Mouse (Mus musculus): ENCODE measurements around the gene Cblb. TPM values are rescaled to one million over a fixed set of nuclear protein-coding genes. Genes with fewer than 3 reads are reported as not detected.
A peak's percentile ranks its signal among the peaks of the same experiment; 100 is the strongest.

Gene Cblb
- total and polyA plus RNA-seq, 2 experiments, result 2.5 to 6.9 TPM

- peaks cover 5% of the 10 kb centered on the region; the same call in 1 of the 2 replicates for H3K79me2 ChIP-seq (ENCODE audit: control insufficient read depth, insufficient read depth, low read length)
- peak; percentile 32 for DNase-seq (ENCODE audit: extremely low read depth, low read depth, low spot score)
Measured at GRCm38 (mm10) chr16:52119003-52119402, 88.0 kb downstream of the Cblb start.

GRCm38 (mm10) chr16:52124974-52125373, 93.9 kb downstream of the Cblb start:
- peaks cover 3% of the 10 kb centered on the region; the same call in 1 of the 2 replicates for H3K79me2 ChIP-seq (ENCODE audit: control insufficient read depth, insufficient read depth, low read length)
- no peaks in the 10 kb centered on the region for H3K36me3 ChIP-seq (ENCODE audit: control insufficient read depth, insufficient read depth, low read length)
- no peak overlapping the region for H3K9ac ChIP-seq (ENCODE audit: low read depth, low read length)
- no peak overlapping the region for H3K4me3 ChIP-seq (ENCODE audit: insufficient read depth, low read depth, low read length)
- no peak for TF ChIP-seq CTCF (IDR thresholded peaks at IDR 0.05; ENCODE audit: low read depth, low read length)
- TF ChIP-seq POLR2A (IDR thresholded peaks at IDR 0.05; ENCODE audit: extremely low read depth, insufficient read depth, low read length), result no peak
- no peak for DNase-seq (ENCODE audit: extremely low read depth, low read depth, low spot score)
- H3K27ac ChIP-seq (replicated peaks; ENCODE audit: insufficient read depth, low read depth, low read length), result no peak overlapping the region
- peaks cover 3% of the 10 kb centered on the region for H3K4me1 ChIP-seq (ENCODE audit: control insufficient read depth, insufficient read depth, low read length)
- H3K27me3 ChIP-seq (ENCODE audit: control insufficient read depth, insufficient read depth, low read length), result no peaks in the 10 kb centered on the region

More at GRCm38 (mm10) chr16:52119003-52119402, 88.0 kb downstream of the Cblb start:
- Histone ChIP-seq H3K4me1 (ENCODE audit: control insufficient read depth, insufficient read depth, low read length) (no peaks in the 10 kb centered on the region), H3K27me3 (ENCODE audit: control insufficient read depth, insufficient read depth, low read length) (no peaks in the 10 kb centered on the region), H3K27ac (replicated peaks; ENCODE audit: insufficient read depth, low read depth, low read length) (no peak overlapping the region), H3K36me3 (ENCODE audit: control insufficient read depth, insufficient read depth, low read length) (no peaks in the 10 kb centered on the region), H3K9ac (ENCODE audit: low read depth, low read length) (no peak overlapping the region), H3K4me3 (ENCODE audit: insufficient read depth, low read depth, low read length) (no peak overlapping the region)
- WGBS, result 77% methylated on average over 4 of the region's 4 CpGs
- no peak for TF ChIP-seq POLR2A (IDR thresholded peaks at IDR 0.05; ENCODE audit: extremely low read depth, insufficient read depth, low read length)
- no peak for TF ChIP-seq CTCF (IDR thresholded peaks at IDR 0.05; ENCODE audit: low read depth, low read length)

- Histone ChIP-seq H3K9ac (ENCODE audit: low read depth, low read length) (no peak overlapping the region), H3K27me3 (ENCODE audit: control insufficient read depth, insufficient read depth, low read length) (no peaks in the 10 kb centered on the region), H3K4me1 (ENCODE audit: control insufficient read depth, insufficient read depth, low read length) (peaks cover 3% of the 10 kb centered on the region), H3K79me2 (ENCODE audit: control insufficient read depth, insufficient read depth, low read length) (peaks cover 2% of the 10 kb centered on the region; the same call in 1 of the 2 replicates), H3K27ac (replicated peaks; ENCODE audit: insufficient read depth, low read depth, low read length) (no peak overlapping the region), H3K36me3 (ENCODE audit: control insufficient read depth, insufficient read depth, low read length) (no peaks in the 10 kb centered on the region), H3K4me3 (ENCODE audit: insufficient read depth, low read depth, low read length) (no peak overlapping the region)
- TF ChIP-seq POLR2A (IDR thresholded peaks at IDR 0.05; ENCODE audit: extremely low read depth, insufficient read depth, low read length) (no peak), CTCF (IDR thresholded peaks at IDR 0.05; ENCODE audit: low read depth, low read length) (no peak)
- DNase-seq (ENCODE audit: extremely low read depth, low read depth, low spot score), result no peak
- WGBS, result 96% methylated on average over 4 of the region's 4 CpGs
Measured at GRCm38 (mm10) chr16:52125896-52126295, 94.9 kb downstream of the Cblb start.

- Histone ChIP-seq H3K36me3 (ENCODE audit: control insufficient read depth, insufficient read depth, low read length) (no peaks in the 10 kb centered on the region), H3K27me3 (ENCODE audit: control insufficient read depth, insufficient read depth, low read length) (no peaks in the 10 kb centered on the region), H3K4me3 (ENCODE audit: insufficient read depth, low read depth, low read length) (no peak overlapping the region), H3K9ac (ENCODE audit: low read depth, low read length) (no peak overlapping the region), H3K79me2 (ENCODE audit: control insufficient read depth, insufficient read depth, low read length) (no peaks in the 10 kb centered on the region), H3K27ac (replicated peaks; ENCODE audit: insufficient read depth, low read depth, low read length) (no peak overlapping the region), H3K4me1 (ENCODE audit: control insufficient read depth, insufficient read depth, low read length) (peaks cover 3% of the 10 kb centered on the region)
- 49% methylated on average over 5 of the region's 5 CpGs for whole genome bisulfite sequencing
- no peak for TF ChIP-seq CTCF (IDR thresholded peaks at IDR 0.05; ENCODE audit: low read depth, low read length)
- no peak for TF ChIP-seq POLR2A (IDR thresholded peaks at IDR 0.05; ENCODE audit: extremely low read depth, insufficient read depth, low read length)
- peak; percentile 96 for DNase-seq (ENCODE audit: extremely low read depth, low read depth, low spot score)
Measured at GRCm38 (mm10) chr16:52129357-52129905, 98.4 kb downstream of the Cblb start.

GRCm38 (mm10) chr16:52132808-52133490, 101.9 kb downstream of the Cblb start:
- H3K4me3 ChIP-seq (ENCODE audit: insufficient read depth, low read depth, low read length), result no peak overlapping the region
- H3K79me2 ChIP-seq (ENCODE audit: control insufficient read depth, insufficient read depth, low read length), result no peaks in the 10 kb centered on the region
- H3K27me3 ChIP-seq (ENCODE audit: control insufficient read depth, insufficient read depth, low read length), result no peaks in the 10 kb centered on the region
- peaks cover 3% of the 10 kb centered on the region for H3K4me1 ChIP-seq (ENCODE audit: control insufficient read depth, insufficient read depth, low read length)
- WGBS, result 61% methylated on average over 11 of the region's 11 CpGs
- H3K36me3 ChIP-seq (ENCODE audit: control insufficient read depth, insufficient read depth, low read length), result peaks cover 6% of the 10 kb centered on the region; the same call in 1 of the 2 replicates
- H3K9ac ChIP-seq (ENCODE audit: low read depth, low read length), result no peak overlapping the region
- TF ChIP-seq POLR2A (IDR thresholded peaks at IDR 0.05; ENCODE audit: extremely low read depth, insufficient read depth, low read length) (no peak), CTCF (IDR thresholded peaks at IDR 0.05; ENCODE audit: low read depth, low read length) (no peak)
- peak; percentile 61 for DNase-seq (ENCODE audit: extremely low read depth, low read depth, low spot score)
- no peak overlapping the region for H3K27ac ChIP-seq (replicated peaks; ENCODE audit: insufficient read depth, low read depth, low read length)
